Mouse (Mus musculus) urinary bladder, adult 18-20 months (tissue): ENCODE measurements around the gene Uqcrh.

Source experiments
- DNase-seq, 2 experiments: peaks; one replicate each; pipeline ENCODE4 v3.0.0; 2022; ENCODE audit warnings: low spot score in 2 of 2, mixed read lengths in 2 of 2

Gene Uqcrh

DNA sequence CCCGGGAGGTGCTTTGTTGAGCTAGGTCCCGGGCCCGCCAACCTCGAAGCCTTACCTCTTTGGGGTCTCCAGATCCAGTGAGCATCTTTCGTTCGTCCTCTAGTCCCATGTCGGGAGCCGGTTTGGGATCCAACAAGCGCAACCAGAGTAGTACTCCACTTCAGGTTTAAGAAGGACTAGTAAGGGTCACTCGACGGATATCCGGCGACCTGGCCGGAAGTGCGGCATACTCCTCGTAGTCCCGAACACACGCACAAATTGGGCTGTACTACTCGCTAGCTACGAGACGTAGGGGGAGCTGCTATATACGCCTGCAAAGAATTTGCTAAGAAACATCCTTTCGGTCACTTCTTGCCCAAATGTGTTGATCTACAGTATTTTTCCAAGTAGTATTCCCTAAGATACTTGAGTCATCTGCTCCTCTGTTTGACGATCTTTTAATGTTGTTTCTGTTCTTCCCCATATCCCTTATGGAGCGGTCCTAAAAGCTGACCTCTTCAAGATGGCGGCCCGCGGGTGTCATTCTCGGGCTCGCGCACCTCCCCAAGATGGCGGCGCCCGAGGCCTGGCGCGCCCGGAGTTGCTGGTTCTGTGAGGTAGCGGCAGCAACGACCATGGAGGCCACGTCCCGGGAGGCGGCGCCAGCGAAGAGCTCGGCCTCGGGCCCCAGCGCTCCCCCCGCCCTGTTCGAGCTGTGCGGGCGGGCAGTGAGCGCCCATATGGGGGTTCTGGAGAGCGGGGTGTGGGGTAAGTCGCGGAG, at the start of gene Uqcrh, which contains the start of gene Lrrc41:
TSS of gene Uqcrh (minus strand) at position 211 of the 760 bp plus-strand sequence.
TSS of gene Lrrc41 (plus strand) at position 409 of the 760 bp plus-strand sequence.
- peak; percentile 88 to 92 for DNase-seq

DNA sequence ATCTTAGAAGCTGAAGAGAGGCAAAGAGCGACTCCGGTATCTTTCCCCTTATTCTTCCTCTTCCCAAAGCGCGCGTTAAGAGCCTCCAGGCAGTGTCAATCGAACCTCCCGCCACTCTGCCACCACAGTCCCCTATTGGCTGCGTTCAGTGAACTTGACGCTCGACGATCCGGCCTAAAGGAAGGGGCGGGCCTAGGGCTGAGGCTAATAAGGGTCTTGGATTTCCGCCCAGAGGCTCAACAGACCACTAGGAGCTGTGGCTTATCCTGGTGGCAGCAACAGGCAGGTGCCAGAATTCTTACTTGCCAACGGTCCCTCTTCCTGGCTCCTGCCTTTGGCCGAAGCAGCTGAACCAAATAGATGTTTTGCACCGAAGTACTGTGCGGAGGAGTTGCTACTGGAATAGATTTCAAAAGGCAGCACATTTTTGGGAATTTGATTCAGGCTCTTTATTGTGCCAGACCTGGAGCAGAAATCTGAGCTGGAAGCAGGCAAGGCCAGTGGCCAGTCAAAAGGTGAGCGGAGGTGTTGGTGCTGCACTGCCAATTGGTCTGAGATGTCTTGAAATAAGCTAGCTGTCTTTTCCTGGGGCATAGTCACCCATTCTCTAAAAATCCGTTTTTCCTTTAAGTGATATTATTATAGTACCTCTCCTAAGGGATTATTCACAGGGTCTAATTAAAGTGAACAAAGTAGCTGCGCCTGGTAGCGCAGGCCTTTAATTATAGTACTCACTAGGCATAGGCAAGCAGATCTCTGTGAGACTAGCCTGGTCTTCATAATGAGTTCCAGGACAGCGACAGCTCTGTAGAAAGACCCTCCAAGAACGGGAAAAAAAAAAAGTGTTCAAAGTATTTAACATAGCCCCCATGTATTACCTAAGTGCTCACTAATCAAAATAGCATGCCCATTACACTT, 49.0 kb upstream of the Uqcrh start, which contains the start of the genes Rad54l and Pomgnt1:
TSS of gene Rad54l (minus strand) at position 89 of the 918 bp plus-strand sequence.
TSS of gene Pomgnt1 (plus strand) at position 239 of the 918 bp plus-strand sequence.
- DNase-seq, result peak; percentile 48 to 70

DNA sequence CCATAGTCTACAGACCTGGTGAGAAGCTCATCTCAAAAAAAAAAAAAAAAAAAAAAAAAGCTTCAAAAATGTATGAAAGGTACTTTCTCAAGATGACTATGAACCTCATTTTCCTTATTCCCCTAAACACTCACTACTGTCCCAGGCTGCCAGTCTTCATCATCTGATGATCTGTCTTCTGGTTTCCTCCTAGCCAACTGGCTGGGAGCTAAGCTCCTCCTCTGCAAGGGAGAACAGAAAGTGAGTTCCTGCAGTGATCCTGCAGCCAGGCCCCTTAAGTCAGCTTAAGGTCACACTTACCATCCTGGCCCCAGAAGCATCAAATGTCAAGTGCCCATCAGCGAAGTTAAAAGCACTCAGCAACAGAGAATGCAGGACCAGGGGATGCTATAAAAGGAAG, 47.9 kb upstream of the Uqcrh start:
- DNase-seq, result no peak

DNA sequence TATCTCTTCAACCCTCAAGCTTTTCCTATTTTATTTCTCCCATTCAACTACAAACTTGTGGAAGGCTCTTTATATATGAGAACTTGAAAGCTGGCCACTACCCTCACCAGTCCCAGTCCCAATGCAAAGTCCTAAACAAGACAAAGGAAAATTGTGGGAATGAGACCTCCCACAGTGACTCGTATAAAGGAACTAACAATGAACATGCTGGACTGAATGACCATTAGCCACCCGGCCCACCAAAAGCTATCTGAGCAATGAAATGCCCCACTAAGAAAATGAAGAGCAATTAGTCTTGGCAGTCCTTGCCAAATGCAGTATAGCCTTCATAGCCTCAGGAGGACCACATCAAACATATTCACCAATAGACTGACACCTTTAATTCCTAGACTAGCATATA, 36.6 kb upstream of the Uqcrh start:
- DNase-seq, result no peak

DNA sequence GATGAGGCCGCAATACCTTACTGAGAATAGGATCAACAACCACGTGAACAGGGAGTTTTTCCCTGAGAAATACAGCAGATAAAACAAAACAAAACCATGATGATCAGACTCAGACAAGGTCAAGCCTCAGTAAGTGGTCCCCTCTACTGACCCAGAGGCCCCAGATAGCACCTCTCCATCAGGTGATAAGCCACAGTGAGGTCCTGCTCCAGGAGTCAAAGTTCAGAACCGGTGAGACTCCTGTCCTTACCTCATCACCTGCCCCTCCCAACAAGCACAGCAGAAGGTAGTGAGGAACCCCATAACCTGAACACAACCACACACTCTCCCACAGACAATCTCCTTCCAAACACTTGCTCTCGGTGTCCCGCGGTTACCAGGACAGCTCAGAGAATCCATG, 35.8 kb upstream of the Uqcrh start:
- no peak for DNase-seq

DNA sequence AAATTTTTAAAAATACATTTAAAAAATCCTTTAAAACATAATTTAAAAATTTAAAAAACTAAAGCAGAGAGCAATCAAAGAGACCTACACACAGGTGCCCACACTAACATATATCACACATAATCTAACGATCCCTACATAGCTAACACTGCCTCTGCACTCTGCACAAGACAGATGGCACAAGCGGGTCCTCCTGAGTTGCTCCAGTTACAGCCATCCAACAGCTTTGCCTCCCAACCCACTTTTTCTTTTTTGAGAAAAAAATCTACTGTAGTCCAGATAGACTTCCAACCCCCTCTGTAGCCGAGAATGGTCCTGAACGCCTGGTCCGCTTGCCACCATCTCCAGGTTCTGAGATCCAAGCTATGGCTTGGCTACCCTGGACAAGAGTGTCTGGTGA, 30.4 kb upstream of the Uqcrh start:
- DNase-seq, result no peak

DNA sequence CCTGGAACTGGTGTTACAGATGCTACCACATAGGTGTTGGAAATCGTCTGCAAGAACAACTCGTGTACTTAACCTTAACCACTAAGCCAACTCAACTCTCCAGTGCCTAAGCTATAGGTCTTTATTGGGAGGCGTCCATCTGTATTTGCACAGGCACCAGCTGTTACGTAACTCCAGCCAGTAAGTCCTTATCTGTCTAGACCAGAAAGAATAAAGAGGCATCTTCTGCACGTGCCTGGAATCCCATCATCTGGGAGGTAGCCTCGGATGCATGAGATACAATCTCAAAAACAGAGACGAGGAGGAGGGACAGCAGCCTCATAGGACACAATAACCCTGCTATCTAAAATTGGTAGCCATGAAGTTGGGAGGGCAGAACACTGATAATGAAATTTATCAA, 26.1 kb upstream of the Uqcrh start:
- DNase-seq, result no peak

DNA sequence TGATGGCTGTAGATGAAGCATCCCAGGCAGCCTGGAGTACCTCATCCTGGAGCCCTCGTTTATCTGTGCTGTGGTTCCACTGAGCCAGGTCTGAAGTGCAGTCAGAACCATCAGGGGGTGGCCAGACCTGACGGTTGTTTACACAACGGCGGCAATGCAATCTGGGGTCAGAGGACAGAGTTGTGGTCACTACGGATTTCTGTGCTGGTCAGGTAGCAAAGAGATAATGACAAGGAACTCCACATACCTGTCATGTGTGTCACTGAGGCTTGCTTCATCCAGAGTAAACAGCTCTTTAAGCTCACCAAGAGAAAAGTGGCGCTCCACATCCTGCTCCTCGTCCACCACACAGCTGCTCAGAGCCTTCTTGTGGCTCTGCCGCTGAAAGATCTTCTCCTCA, 22.3 kb upstream of the Uqcrh start:
- DNase-seq, result peak; percentile 9 to 40

DNA sequence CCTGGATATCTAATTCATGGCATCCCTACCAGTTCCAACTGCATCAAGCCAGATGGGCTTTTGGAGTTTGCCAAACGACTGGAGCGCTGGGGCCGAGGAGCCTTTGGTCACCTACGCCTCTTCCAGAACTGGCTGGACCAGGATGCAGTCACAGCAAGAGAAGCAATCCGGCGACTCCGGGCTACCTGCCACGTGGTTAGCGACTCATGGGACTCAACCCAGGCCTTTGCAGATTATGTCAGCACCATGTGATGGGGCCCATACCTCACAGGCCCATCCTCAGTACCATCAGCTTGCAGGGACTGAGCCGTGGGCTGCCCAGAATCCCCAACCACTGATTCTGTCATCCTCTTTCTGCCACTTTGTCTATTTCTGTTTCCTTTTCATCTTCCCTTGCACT, 21.4 kb upstream of the Uqcrh start:
- DNase-seq, result no peak

DNA sequence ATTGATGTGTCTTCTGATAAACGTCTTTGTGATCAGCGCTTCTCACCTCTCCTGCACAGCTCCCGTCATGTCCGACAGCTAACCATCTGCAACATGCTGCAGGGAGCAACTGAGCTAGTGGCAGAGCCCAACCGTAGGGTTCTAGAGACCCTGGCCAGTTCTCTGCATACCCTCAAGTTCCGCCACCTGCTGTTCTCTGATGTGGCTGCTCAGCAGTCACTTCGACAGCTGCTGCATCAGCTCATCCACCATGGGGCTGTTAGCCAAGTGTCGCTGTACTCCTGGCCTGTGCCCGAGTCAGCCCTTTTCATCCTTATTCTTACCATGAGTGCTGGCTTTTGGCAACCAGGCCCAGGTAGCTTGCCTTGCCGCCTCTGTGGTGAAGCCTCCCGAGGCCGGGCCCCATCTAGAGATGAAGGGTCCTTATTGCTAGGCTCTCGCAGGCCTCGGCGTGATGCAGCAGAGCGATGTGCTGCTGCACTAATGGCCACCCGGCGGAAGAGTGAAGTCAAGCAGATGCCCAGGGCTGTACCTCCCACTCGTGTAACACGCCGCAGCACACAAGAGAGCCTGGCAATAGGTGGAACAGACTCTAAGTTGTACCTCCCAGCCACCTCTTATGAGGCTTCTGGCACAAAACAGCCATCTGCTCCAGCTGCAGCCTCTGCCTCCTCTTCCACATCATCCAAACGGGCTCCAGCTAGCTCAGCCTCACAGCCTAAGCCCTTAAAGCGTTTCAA, 13.8 kb upstream of the Uqcrh start:
- no peak for DNase-seq

DNA sequence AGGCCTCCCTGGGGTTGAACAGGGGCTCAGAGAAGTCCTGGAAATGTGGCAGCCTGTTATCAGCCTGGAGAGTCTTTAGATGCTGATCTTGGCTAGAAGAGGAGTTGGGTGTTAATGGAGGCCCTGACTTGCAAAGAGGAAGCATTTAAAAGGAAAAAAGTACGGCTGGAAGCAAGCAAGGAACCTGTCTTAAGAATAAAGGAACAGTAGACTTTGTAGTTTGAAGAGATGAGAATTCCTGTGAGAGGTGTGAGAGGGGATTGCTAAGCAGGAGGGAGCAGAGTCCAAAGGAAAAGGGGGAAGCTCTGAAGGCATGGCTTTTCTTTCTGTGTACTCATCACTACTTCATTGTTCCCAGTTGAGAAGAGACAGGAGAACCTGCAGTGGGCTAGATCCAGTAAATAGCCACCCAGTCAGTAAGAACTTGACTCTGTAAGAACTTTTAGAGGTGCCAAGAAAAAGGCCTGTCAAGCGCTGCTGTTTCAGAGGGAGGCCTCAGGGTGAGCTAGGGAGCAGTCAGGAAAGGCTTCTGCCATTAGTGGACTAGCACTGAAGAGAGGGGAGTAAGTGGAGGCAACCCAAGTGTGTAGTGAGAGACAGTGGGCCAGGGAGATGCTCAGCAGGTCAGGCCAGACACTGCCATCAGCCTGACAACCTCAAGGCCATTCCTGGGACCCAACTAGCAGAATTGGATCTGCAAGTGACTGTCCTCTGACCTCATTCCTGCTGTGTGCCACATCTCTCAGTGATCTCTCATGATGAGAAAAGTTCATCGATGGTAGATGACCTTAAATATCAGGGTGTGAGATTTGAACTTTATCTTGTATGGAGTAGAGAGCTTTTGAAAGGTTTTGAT, 2.6 kb upstream of the Uqcrh start:
- DNase-seq, result no peak

DNA sequence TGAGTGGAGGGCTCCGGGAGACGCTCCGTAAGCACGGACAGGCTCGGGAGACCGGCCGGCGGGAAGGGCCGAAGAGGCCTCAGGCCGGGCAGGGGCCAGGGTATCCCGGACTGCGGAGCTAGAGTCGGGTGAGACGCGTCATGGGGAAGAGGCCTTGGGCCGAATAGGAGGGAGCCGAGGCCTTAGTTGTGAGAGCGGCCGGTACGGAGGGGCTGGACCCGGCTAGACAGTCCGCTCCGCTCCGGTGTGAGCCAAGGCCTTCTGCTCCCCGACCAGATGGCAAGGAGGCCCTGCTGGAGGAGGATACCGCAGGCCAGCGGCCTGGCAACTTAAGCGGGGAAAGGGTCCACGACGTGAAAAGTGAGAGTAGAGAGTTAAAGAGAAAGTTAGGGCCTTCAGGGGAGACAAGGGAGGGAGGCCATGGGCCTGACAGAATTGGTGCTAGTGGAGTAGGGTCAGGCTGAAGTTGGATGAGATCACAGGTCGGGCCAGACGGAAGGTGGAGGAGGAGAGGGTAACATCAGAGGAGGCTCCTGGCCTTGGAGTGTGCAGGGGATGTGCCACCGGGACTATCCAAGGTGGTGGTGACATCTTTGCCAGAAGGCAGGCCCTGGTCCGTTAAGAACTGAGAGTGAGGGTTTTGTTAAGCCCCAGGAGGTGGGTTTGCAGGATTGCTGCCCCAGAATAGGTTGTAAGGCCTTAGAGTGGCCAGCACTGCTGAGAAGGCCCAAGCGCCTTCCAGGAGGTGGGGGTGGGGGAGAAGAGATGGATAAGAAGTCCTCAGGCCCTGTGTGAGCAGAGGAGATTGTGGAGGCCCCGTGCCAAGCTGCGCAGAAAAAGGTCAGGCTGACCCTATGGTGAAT, 1.7 kb upstream of the Uqcrh start:
- DNase-seq, result peak in 1 of 2 experiments; percentile 22

DNA sequence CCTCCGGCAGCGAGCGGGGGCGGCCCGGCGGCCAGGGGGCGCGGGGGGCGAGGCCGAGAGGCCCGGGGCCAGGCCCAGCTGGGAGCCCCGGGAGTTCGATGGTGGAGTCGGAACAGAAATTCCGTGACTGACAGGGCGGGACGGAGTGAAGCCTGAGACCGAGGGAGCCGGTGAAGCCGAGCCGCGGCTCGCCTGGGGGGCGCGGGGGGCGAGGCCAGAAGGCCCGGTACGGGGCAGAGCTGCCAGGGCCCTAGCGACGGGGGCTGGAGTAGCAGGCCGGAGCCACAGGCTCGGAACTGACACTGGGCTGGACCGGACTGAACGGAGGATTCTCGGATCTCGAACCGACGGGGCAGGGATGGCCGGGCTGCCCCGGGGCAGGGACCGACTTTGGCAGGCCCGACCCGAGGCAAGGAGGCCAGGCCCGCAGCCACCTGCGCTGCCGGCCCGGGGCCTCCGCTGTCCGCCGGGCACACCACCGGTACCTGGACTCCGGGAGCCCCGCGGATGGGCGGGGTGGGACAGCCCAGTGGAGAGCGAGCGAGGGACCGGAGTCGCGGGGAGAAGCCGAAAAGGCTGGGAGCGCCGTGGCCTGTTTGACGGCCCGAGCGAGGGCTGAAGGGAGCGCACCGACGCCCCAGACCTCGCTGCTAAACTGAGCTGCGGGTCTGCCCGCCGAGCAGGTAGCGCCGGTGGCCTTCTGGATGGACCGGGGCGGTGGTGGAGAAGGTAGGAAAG, 929 bp upstream of the Uqcrh start:
- peak; percentile 56 to 75 for DNase-seq

DNA sequence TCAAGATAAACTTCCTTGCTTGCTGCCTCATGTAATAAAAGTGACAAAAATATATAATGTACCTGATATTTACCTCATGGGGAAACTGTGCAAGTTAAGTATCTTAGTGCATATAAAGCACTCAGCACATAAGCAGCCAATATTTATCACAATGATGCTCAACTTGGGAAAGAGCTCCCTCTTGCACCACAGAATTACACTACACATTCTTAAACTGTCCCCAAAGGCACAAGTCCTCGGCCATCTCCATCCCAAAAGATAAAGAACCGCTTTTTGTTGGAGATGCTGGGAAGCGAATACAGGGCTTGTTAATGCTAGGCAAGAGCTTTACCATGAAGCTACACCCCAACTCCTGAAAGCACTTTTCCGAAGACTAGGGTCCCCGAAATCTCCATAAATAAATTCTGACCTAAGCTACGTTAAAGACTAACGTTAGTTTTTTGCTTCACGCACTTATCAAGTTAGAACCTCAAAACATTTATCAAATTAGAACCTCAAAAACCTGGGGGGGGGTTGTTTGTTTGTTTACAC, 661 bp downstream of the Uqcrh start:
- DNase-seq, result no peak

DNA sequence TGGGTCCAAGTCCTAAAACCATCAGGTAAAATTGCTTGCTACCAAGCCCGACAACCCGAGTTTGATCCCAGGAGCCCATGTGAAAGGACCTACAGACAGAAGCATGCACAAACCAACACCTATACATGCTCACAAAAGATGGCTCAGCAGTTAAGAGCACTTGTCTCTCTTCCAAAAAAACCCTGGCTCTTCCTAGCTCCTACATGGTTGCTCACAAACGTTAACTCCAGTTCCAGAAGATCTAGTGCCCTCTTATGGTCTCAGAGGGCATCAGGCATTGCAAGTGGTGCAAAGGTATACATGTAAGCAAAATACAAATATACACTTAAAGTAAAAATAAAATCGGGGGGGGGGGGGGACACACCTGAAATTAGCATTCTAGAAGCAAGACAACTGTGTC, 1.7 kb downstream of the Uqcrh start:
- no peak for DNase-seq

DNA sequence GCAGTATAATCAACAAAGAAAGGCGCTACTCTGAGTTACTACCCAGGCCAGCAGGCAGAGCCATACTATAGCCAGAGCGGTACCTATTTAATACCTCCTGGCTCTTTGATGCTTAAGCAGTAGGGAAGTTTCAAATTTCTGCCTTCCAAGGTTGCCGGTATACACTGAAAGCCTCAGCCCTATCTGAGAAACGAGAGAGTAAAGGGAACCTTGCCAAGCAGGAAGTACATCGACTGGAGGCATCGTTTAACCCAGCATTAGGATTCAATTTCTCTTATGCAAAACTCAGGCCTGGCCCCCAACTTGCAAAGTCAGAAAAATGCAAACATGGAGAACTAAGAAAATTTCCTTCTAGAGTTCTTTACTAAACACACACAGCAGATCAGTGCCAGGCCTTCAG, 4.8 kb downstream of the Uqcrh start:
- DNase-seq, result no peak

DNA sequence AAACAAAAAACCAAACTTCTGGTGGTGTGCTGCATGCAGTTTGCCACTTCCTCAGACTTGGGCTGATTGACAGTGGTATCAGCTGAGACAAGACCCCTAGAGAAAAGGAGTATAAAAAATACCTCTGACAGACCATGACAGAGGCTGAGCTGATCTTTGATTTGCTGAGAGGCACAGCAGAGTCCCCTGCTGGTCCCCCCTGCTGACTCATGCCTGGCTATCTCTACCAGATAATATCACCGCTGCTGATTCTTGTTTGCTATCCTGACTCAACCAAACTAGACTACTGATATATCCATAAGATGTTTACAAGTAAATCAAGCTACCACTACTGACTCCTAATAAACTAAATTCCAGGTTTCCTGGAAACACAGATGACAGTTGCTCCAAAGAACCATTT, 11.0 kb downstream of the Uqcrh start:
- no peak for DNase-seq

DNA sequence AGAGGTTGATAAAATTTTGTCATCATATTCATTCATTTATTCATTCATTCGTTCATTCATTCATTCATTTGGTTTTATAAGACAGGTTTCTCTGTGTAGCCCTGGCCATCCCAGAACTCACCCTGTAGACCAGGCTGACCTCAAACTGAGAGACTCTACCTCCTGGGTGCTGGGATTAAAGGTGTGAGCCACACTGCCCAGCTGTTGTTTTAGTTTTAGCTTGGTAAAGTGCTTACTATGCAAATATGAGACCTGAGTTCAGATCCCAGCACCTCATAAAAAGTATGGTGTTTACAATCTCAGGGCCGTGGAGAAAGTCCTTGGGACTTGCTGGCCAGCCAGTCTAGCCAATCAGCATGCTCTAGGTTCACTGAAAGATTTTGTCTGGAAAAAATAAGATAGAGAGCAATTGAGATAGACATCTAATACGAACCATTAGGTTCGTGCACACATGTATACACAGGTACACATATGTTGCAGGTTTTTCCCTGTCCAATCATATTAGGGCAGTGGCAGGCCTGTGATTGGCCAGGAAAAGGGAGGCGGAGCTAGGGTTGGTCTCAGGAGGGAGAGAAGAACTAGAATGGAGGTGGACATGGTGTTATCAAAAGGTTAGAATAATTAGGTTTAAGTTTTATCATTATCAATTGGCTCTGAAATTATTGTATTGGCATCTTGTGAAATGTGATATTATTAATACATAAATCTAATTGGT, 15.7 kb downstream of the Uqcrh start:
- no peak for DNase-seq
